Mouse (Mus musculus) ES-E14 (cell line): ENCODE measurements around the gene Cdkn2d. TPM values are rescaled to one million over a fixed set of nuclear protein-coding genes. Genes with fewer than 3 reads are reported as not detected.

Source experiments
- DNase-seq: peaks from one replicate; pipeline ENCODE4 v3.0.0-alpha.2; 2013; ENCODE audit warnings: low read depth, low spot score
- H3K27ac ChIP-seq: 2 replicates; pipeline ENCODE4 v1.5.1; 2012; ENCODE audit warnings: low read depth, mild to moderate bottlenecking, low read length, moderate library complexity, mixed read lengths; ENCODE audit not compliant: poor library complexity, insufficient read depth, severe bottlenecking
- H3K36me3 ChIP-seq: 2 replicates; pipeline ENCODE4 v1.6.1; 2012; ENCODE audit warnings: mild to moderate bottlenecking, low read length, moderate library complexity, mixed read lengths; ENCODE audit not compliant: control insufficient read depth, poor library complexity, insufficient read depth, severe bottlenecking
- H3K4me1 ChIP-seq, 2 experiments: fragments of 150-350 bp in 1 of 2; sonication (generic) in 1 of 2; 2 replicates each; pipeline ENCODE4 v1.6.1; 2012; ENCODE audit warnings: low read length in 2 of 2, mild to moderate bottlenecking in 1 of 2, mixed read lengths in 1 of 2; ENCODE audit not compliant: control insufficient read depth in 2 of 2, insufficient read depth in 2 of 2, poor library complexity in 1 of 2
- H3K4me3 ChIP-seq, 2 experiments: fragments of 150-350 bp in 1 of 2; sonication (generic) in 1 of 2; 2 replicates each; pipeline ENCODE4 v1.5.1; 2012; ENCODE audit warnings: low read length in 2 of 2, low read depth in 1 of 2, mild to moderate bottlenecking in 1 of 2, mixed read lengths in 1 of 2; ENCODE audit not compliant: insufficient read depth in 1 of 2, poor library complexity in 1 of 2, severe bottlenecking in 1 of 2
- H3K9ac ChIP-seq: 2 replicates; pipeline ENCODE4 v1.6.1; 2012; ENCODE audit warnings: low read depth, mild to moderate bottlenecking, low read length, mixed read lengths; ENCODE audit not compliant: poor library complexity, insufficient read depth, severe bottlenecking
- H3K9me3 ChIP-seq: fragments of 150-350 bp; sonication (generic); 2 replicates; pipeline ENCODE4 v1.6.1; 2012; ENCODE audit warnings: low read depth, mild to moderate bottlenecking, low read length; ENCODE audit not compliant: control insufficient read depth, insufficient read depth
- CHD2 ChIP-seq: IDR thresholded peaks from 2 replicates; pipeline ENCODE4 v1.6.1; 2014; ENCODE audit warnings: mild to moderate bottlenecking, low read depth, low read length, inconsistent platforms
- HCFC1 ChIP-seq: IDR thresholded peaks from 2 replicates; pipeline ENCODE4 v1.6.1; 2012; ENCODE audit warnings: low read length, inconsistent platforms, borderline replicate concordance; ENCODE audit not compliant: insufficient read depth
- MAFK ChIP-seq: IDR thresholded peaks from 2 replicates; pipeline ENCODE4 v1.6.1; 2014; ENCODE audit warnings: mild to moderate bottlenecking, low read depth, low read length, inconsistent platforms; ENCODE audit not compliant: insufficient read depth
- ZC3H11A ChIP-seq: IDR thresholded peaks from 2 replicates; pipeline ENCODE4 v1.6.1; 2012; ENCODE audit warnings: low read depth, mild to moderate bottlenecking, inconsistent platforms, low read length, borderline replicate concordance
- ZNF384 ChIP-seq: IDR thresholded peaks from 2 replicates; pipeline ENCODE4 v1.6.1; 2012; ENCODE audit warnings: low read depth, low read length, inconsistent platforms
- in situ Hi-C, 2 experiments: fragments of 600-800 bp; cut with MboI; formaldehyde crosslinking; loops; one replicate each; pipeline ENCODE4 v1.15.1; 2025; ENCODE audit warnings: low sequenced_read_pairs in 2 of 2, inconsistent platforms in 1 of 2; ENCODE audit not compliant: unreplicated experiment in 2 of 2
- total RNA-seq: library from RNA; depleted of rRNA; stranded (reverse); fragments of 300-350 nt; gene quantifications from 2 replicates; pipeline ENCODE4 v1.2.3, GENCODE M21; 2012

Cdkn2d gene
- total RNA-seq, 1 experiment = 12.7 TPM

GRCm38 (mm10) chr9:21312134-21312533 lies 20.9 kb upstream of the Cdkn2d start, which contains the start of gene Ap1m2:
Gene Ap1m2 (minus strand): TSS chr9:21312337.
- Histone ChIP-seq H3K4me3 (peak within 1 kb of the TSS; percentile 65 to 68), H3K9ac (peak within 1 kb of the TSS; percentile 57), H3K4me1 (peaks cover 3 to 19% of the 10 kb centered on the region in 2 experiments; a peak in 1 of 4 replicates), H3K36me3 (no peaks in the 10 kb centered on the region; the same call in 1 of the 2 replicates), H3K27ac (no peak within 1 kb of the TSS; the same call in 1 of the 2 replicates), H3K9me3 (no peaks in the 10 kb centered on the region)
- in situ Hi-C loops = no loop called here
- TF ChIP-seq HCFC1 (no peak), ZNF384 (no peak), CHD2 (no peak), MAFK (no peak), ZC3H11A (no peak)
- DNase-seq = no peak

GRCm38 (mm10) chr9:21311695-21312094 lies 20.5 kb upstream of the Cdkn2d start:
- no peaks in the 10 kb centered on the region; the same call in 1 of the 2 replicates for H3K36me3 ChIP-seq
- peaks cover 3 to 19% of the 10 kb centered on the region in 2 experiments; a peak in 1 of 4 replicates for H3K4me1 ChIP-seq
- DNase-seq = no peak
- peak overlapping the region; percentile 65 to 68 for H3K4me3 ChIP-seq
- H3K9me3 ChIP-seq = no peaks in the 10 kb centered on the region
- peak overlapping the region; percentile 57 for H3K9ac ChIP-seq
- no peak for TF ChIP-seq CHD2
- TF ChIP-seq ZC3H11A = no peak
- TF ChIP-seq ZNF384 = no peak
- TF ChIP-seq HCFC1 = no peak
- TF ChIP-seq MAFK = no peak
- in situ Hi-C loops = no loop called here
- H3K27ac ChIP-seq = no peak overlapping the region; the same call in 1 of the 2 replicates

GRCm38 (mm10) chr9:21309150-21309741 lies 18.0 kb upstream of the Cdkn2d start:
- Histone ChIP-seq H3K27ac (no peak overlapping the region), H3K4me3 (peak overlapping the region; percentile 45 to 56), H3K4me1 (peaks cover 0 to 12% of the 10 kb centered on the region in 2 experiments; a peak in 1 of 4 replicates), H3K36me3 (peaks cover 5% of the 10 kb centered on the region; the same call in 1 of the 2 replicates), H3K9ac (peak overlapping the region; percentile 27; the same call in 1 of the 2 replicates), H3K9me3 (no peaks in the 10 kb centered on the region)
- in situ Hi-C loops = no loop called here
- TF ChIP-seq ZC3H11A (no peak), CHD2 (peak; percentile 94), HCFC1 (no peak)
- DNase-seq = peak; percentile 93

- Histone ChIP-seq H3K36me3 (peaks cover 5% of the 10 kb centered on the region; the same call in 1 of the 2 replicates), H3K9me3 (no peaks in the 10 kb centered on the region), H3K9ac (no peak overlapping the region), H3K27ac (no peak overlapping the region; the same call in 1 of the 2 replicates), H3K4me1 (peaks cover 0 to 3% of the 10 kb centered on the region in 2 experiments; a peak in 1 of 4 replicates), H3K4me3 (no peak overlapping the region)
- no peak for DNase-seq
- in situ Hi-C loops = no loop called here
- TF ChIP-seq HCFC1 (no peak), CHD2 (no peak), ZNF384 (no peak), ZC3H11A (no peak)
Measured at GRCm38 (mm10) chr9:21305065-21305464, 13.9 kb upstream of the Cdkn2d start.
